Mouse (Mus musculus): ENCODE data around the gene Fam118b.

DNA sequence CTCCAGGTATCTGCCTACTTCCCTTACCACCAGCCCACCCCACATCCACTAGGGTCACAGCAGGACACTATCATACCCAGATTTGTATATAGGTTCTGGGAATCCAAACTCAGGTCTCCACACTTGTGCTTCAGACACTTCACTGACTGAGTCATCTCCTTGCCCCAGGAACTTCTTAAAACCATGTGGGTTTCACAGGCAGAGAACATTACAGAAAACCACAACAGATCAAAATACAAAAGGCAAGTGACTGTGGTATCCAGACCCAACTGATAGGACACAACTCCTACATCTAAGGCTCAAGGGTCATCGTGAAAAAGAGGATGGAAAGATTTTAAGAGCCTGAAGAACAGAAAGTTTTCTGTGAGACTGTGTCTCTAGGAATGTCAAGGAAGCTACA, 94.3 kb downstream of the Fam118b start:
- TF ChIP-seq GATA1 (IDR thresholded peaks at IDR 0.05; ENCODE audit: borderline replicate concordance, low read length), result no peak
- no peak for TF ChIP-seq FLI1 (IDR thresholded peaks at IDR 0.05; ENCODE audit: low read length)

Data from megakaryocyte, embryonic 14.5 days (primary cell).